Mouse (Mus musculus) lung, postnatal 0 days (tissue): ENCODE data around the gene Uckl1.

Experiments
- CTCF ChIP-seq: IDR thresholded peaks from 2 replicates; pipeline ENCODE4 v1.5.1; 2016; ENCODE audit warnings: antibody characterized with exemption, mild to moderate bottlenecking
- EP300 ChIP-seq: IDR thresholded peaks from 2 replicates; pipeline ENCODE4 v1.6.1; 2016; ENCODE audit warnings: antibody characterized with exemption, mild to moderate bottlenecking, control low read depth

DNA sequence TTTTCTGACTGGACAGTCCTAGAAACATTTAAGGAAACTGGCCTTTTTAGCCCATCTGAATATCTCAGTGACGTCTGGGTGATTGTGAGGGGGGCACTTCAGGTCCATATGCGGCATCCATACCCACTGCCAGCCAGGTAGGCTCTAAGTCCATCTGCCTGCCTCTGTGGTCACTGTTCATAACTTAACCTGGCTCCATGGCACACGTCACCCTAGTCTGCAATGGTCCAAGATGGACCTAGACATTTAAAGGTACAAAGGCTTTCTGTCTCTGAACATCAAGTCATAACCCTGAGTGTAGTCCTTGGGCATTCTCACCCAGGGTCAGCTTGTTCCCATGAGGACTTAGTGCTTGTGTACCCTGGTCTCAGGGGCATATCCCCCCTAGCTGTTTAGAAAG lies 17.4 kb downstream of the Uckl1 start:
- no peak for TF ChIP-seq CTCF
- TF ChIP-seq EP300 = no peak
